Mouse (Mus musculus) G1E-ER4 (cell line): ENCODE data around the gene Chn1. TPM values are rescaled to one million over a fixed set of nuclear protein-coding genes. Genes with fewer than 3 reads are reported as not detected.

Source experiments
- GATA1 ChIP-seq: IDR thresholded peaks from one replicate; pipeline ENCODE4 v1.8.0; 2012; ENCODE audit warnings: low read length, inconsistent platforms
- polyA plus RNA-seq: library from polyadenylated mRNA; stranded (reverse); fragments of >175 nt; gene quantifications from 2 replicates; pipeline ENCODE4 v1.2.3, GENCODE M21; 2012

Chn1 gene
- polyA plus RNA-seq, 1 experiment, result 0.77 TPM

- no peak for TF ChIP-seq GATA1
Measured at GRCm38 (mm10) chr2:73612367-73612914, 162.7 kb downstream of the Chn1 start.

DNA sequence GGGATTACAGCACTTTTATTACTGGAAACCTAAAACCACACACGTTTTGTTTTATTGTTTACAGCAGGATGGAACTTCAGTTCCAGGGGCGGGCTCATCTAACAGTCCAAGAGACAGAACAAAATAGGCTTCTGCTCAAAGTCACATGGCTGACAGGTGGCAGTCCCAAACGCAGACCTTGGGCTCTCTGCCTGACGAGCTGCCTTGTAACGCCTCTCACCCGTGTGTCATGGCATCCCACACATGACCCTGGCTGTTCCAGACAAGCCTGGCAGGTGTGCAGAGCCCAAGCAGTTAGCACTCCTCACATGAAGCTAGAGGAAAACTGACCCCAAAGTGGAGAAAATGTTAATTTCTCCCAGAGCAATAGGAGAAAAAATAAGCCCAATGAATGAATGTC lies 163.3 kb downstream of the Chn1 start:
- TF ChIP-seq GATA1, result no peak

DNA sequence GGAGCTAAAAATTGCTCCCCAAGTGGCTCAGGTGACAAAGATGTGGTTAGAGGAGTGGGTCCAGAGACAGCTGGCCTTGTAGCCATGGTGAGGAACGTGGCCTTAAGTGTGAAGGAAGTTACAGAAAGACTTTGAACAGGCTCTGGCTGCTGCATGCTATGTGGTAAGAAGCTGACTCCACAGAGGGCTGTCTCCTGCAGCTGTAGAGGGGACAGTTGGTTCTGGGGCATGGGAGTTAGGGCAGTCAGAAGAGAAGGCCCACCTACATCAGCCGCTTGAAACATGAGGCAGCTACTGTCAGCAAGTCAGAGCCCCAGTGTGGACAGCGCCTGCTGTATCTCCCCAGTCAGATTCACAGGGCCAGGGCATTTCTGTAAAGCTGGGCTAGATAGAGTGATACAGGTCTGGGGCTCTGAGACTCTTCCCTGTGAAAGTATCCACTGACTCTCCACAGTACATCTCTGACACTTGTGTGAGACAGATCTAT lies 165.4 kb downstream of the Chn1 start:
- TF ChIP-seq GATA1, result no peak

- TF ChIP-seq GATA1, result no peak
Measured at GRCm38 (mm10) chr2:73609067-73609723, 166.0 kb downstream of the Chn1 start.

GRCm38 (mm10) chr2:73608391-73608790 lies 166.8 kb downstream of the Chn1 start:
- no peak for TF ChIP-seq GATA1

DNA sequence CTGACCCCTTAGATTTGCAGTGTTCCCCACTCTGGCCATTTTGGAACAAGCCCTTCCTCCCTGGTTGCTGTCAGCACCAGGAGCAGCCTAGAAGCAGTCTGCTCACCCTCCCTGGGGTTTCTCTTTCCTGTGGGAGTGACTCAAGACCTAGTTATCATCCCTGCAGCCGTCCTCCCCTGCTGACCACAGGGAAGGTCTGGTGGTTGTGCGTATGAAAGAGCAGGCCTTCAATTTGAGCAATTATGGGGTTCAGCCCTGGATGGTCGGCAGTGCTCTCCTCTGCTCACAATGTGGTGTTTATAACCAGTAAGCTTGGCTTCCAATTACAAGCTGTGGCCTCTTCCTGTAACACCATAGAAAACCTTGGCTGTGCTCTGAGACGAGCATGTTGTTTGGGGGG lies 167.5 kb downstream of the Chn1 start:
- no peak for TF ChIP-seq GATA1

DNA sequence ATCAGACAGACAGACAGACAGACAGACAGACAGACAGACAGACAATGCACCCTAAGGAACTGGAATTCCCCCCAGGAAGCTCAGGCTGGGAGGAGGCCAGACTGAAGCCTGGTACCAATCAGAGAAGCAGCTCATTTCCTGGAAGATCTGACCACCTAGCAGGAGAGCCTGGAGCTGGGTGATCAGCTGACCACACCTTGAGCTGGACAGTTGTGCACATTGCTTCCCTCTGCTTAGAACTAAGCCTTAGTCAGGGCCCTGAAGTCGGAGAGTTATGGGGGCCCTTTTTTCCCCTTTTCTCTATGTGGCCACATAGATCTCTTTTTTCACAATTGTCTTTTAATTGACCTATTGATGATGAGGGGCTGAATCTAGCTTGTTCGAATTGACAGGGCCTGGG lies 168.0 kb downstream of the Chn1 start:
- TF ChIP-seq GATA1, result no peak

GRCm38 (mm10) chr2:73606616-73607015 lies 168.5 kb downstream of the Chn1 start:
- TF ChIP-seq GATA1, result no peak

- no peak for TF ChIP-seq GATA1
Measured at GRCm38 (mm10) chr2:73605077-73605476, 170.1 kb downstream of the Chn1 start.

DNA sequence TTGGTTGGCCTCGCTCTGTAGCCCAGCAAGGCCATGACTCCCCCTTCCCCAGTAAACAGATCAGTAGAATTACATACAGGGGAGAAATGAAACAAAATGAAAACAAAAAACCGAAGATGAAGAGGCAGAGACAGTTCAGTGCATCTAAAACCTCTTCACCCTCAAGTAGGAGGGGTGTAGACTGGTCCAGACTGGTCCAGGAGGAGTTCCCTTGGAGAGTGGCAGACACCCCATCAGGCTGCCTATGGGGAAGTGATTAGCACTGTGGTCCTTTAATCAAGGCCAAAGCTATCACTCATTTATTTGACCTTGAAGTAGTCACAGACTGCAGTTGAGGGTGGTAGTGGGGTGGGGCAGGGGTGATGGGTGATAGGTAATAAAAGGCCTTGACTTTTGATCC lies 170.6 kb downstream of the Chn1 start:
- no peak for TF ChIP-seq GATA1

- no peak for TF ChIP-seq GATA1
Measured at GRCm38 (mm10) chr2:73600650-73601049, 174.5 kb downstream of the Chn1 start.

- no peak for TF ChIP-seq GATA1
Measured at GRCm38 (mm10) chr2:73597772-73598171, 177.4 kb downstream of the Chn1 start.

DNA sequence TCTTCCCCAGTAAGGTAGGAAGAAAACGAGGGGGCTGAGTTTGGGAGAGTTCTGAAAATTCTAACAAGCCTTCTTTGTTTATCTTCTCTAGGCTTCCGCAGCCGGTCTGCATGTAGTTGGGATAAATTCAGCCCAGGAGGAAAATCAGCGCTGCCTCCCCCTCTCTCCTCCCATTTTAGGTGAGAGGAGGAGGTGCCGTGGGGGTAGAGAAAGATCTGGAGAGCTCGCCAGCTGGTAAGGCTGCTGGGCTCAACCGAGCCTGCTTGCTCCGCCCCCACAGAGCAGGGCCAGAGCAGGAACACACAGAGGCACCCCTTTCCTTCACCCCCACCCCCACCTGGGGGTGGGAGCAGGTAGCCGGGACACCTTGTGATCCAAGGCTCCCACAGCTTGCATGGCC lies 178.4 kb downstream of the Chn1 start:
- no peak for TF ChIP-seq GATA1

DNA sequence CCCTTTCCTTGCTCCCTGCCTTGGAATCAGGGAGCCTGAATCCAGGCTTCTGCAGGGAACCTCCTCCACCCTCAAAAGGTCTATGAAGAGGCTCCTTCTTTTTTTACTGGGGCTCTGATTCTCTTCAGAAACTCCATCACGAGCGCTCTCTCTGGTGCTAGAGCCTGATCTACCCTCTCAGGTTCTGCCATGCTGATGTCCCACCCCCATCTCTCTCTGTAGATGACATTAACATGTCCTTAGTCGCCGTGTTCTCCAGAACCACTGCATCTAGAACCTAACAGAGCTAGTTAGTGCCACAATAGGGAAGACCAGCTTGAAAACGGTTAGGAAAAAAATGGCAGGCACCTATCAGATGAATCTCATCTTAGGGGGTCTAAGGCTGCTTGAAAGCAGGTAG lies 178.8 kb downstream of the Chn1 start:
- no peak for TF ChIP-seq GATA1

- no peak for TF ChIP-seq GATA1
Measured at GRCm38 (mm10) chr2:73593101-73593439, 182.1 kb downstream of the Chn1 start.

DNA sequence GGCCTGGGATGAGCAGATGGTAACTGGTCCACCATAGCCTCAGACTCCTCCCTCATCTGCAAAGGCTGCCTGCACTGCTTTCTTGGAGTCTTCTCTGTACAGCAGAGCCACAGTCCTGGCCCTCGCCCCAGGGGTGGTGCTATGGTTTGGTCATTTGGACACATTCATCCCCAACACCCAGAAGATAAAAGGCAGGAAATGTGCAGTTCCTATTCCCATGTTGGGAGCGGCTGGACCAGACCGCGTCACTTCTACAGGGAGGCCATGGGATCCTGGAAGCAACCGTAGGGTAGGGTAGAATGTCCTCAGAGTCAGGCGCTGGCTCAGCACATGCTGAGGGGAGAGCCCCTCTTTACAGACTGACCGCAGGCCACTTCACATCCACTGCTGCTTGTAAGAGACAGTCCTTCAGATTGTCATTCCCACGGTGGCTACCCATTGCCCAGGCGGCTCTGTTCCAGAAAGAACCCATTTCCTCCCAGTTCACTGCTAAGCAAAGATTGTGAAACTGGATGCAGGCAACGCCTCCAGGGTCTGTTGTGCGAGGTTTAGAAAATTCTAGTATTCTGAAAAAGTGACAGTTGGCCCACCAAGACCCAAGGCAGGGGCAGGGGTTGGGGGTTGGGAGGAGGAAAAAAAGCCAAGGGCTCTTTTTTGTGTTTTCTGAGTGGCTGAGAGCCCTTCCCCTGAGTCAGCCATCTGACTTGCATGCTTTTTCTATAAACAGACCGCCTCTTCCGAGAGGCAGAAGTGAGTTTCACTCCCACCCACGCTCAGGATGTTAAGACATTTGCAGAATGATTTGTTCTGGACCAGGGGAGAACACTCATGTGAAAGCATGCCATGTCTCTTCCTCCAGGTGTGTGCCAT lies 182.7 kb downstream of the Chn1 start:
- TF ChIP-seq GATA1, result no peak

GRCm38 (mm10) chr2:73591246-73591645 lies 183.9 kb downstream of the Chn1 start:
- no peak for TF ChIP-seq GATA1
